In the genomic region with DNA sequence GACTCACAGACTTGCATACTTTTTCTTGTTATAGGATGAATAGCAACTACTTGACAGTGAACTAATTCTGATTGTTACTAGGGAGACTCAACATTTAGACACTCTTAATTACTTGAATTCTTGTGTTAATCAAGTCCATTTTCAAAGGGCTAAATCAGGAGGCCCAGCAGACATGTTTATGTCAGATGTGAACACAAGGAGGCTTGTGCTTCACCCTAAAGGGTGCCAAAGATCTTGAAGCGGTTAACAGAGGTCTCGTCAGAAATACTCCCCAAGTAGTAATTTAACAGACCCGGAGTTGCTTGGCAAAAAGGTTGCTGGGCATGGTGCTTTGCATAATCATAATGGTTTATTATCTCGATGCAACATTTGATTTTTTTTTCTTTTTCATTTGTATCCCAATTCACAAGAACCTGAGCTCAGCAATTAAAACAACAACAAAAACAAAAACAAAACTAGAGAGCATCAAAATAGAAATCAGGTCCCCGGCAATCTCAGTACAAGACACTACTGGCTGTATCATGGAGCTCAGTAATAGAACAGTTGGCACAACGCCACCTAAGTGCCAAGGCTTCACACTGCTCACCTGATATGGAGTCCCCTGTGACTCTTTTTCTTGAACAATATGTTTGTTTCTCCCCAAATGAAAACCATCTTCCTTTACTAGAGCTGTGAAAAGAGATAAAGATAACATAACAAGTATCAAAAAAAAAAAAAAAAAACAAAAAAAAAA, we compare ENCODE assay signal across 16 mouse cellular contexts.
"Had no signal": no experiment of that assay in that cellular context is flagged by ENCODE, and none has a peak within 500 bp of the region (broad histone marks: within the 10 kb centered on the region; RNA-seq: fewer than 3 reads in every experiment).

No protein-coding gene starts in this region.

- H3K4me3 ChIP-seq: layer of hippocampus, adult 2 months; limb, embryonic 15.5 days; liver, embryonic 12.5 days; midbrain, embryonic 10.5 days; myocyte; neural tube, embryonic 12.5 days; stomach, embryonic 15.5 days had no signal

- DNase-seq: kidney, adult 9 months; kidney, postnatal 10 days; kidney, postnatal 4 days; lung, embryonic 14.5 days; lung, postnatal 10 days; lung, postnatal 4 days; right cerebral cortex, postnatal 14 days; thymus, adult 2 months; thymus, postnatal 25 days had no signal

- H3K4me1 ChIP-seq: limb, embryonic 15.5 days; liver, embryonic 12.5 days; midbrain, embryonic 10.5 days; neural tube, embryonic 12.5 days; stomach, embryonic 15.5 days had no signal

- ATAC-seq: liver, embryonic 12.5 days had no signal

- H3K27me3 ChIP-seq: limb, embryonic 15.5 days; liver, embryonic 12.5 days; neural tube, embryonic 12.5 days; stomach, embryonic 15.5 days had no signal

- H3K4me2 ChIP-seq: limb, embryonic 15.5 days; liver, embryonic 12.5 days; lung, embryonic 14.5 days; neural tube, embryonic 12.5 days; stomach, embryonic 15.5 days had no signal

- H3K36me3 ChIP-seq: limb, embryonic 15.5 days; liver, embryonic 12.5 days; midbrain, embryonic 10.5 days; neural tube, embryonic 12.5 days; stomach, embryonic 15.5 days had no signal

- H3K9me3 ChIP-seq: limb, embryonic 15.5 days; liver, embryonic 12.5 days; midbrain, embryonic 10.5 days; neural tube, embryonic 12.5 days; stomach, embryonic 15.5 days had no signal

- H3K27ac ChIP-seq: layer of hippocampus, adult 2 months; limb, embryonic 15.5 days; liver, embryonic 12.5 days; midbrain, embryonic 10.5 days; neural tube, embryonic 12.5 days; stomach, embryonic 15.5 days had no signal

- H3K9ac ChIP-seq: limb, embryonic 15.5 days; liver, embryonic 12.5 days; lung, embryonic 14.5 days; neural tube, embryonic 12.5 days; stomach, embryonic 15.5 days had no signal
